Mouse (Mus musculus): ENCODE results near the gene Rpa3.
A peak's percentile ranks its signal among the peaks of the same experiment; 100 is the strongest.

DNA sequence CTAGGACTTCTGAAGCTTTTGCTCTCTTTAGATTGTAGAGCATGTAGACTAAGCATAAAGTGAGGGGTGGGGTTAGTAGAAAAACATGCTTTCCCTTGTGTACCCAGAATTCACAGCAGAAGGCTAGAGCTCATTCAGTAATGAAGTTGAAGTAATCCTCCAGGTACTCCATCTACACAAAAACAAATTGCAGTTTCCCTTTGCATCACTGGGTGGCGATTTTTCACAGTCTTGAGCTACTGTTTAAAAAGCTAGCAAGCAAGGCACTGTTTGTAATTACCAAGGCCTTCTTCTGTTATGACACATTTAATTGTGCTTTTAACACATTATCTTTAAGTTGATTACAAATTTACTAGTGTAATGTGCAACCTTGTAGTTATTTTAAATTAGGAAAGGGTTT is 16.1 kb upstream of the Rpa3 start:
- peak; percentile 46; the same call in 1 of the 2 replicates for TF ChIP-seq CTCF (IDR thresholded peaks at IDR 0.05; ENCODE audit: borderline replicate concordance, extremely low read depth, insufficient read depth, insufficient read length)
- no peak for TF ChIP-seq POLR2A (IDR thresholded peaks at IDR 0.05; ENCODE audit: borderline replicate concordance, extremely low read depth, insufficient read depth, insufficient read length, poor library complexity, severe bottlenecking)

Measured in brain, embryonic 14.5 days (tissue).